In genomic region chr2:26306702-26307101, GRCm38 (mm10) we compare ENCODE assay signal across 19 mouse cellular contexts. TPM values are rescaled to one million over a fixed set of nuclear protein-coding genes. Genes with fewer than 3 reads are reported as not detected.
DNase-seq lines count a peak whose midpoint lies in the region; ATAC-seq lines count a peak whose summit lies in the region.
"Had no signal": no experiment of that assay in that cellular context is flagged by ENCODE, and none has a peak within 500 bp of the region (broad histone marks: within the 10 kb centered on the region; RNA-seq: fewer than 3 reads in every experiment).

No protein-coding gene starts in this region.

- no peak overlapping the region for H3K4me3 ChIP-seq in midbrain, embryonic 11.5 days (ENCODE audit: low read depth, low read length)
- H3K4me3 ChIP-seq in midbrain, embryonic 14.5 days (replicated peaks; ENCODE audit: low read depth, low read length), result no peak overlapping the region
- H3K4me3 ChIP-seq: embryonic facial prominence, embryonic 13.5 days; embryonic facial prominence, embryonic 15.5 days; erythroblast, embryonic 14.5 days; forebrain, embryonic 10.5 days; forebrain, embryonic 12.5 days had no signal

- WGBS in midbrain, embryonic 11.5 days, result 87% methylated on average over 3 of the region's 3 CpGs
- WGBS in midbrain, embryonic 14.5 days, result 93% methylated on average over 3 of the region's 3 CpGs

- H3K27me3 ChIP-seq in midbrain, embryonic 11.5 days (ENCODE audit: control insufficient read depth, insufficient read depth, low read length), result no peaks in the 10 kb centered on the region
- no peaks in the 10 kb centered on the region for H3K27me3 ChIP-seq in midbrain, embryonic 14.5 days (ENCODE audit: control insufficient read depth, insufficient read depth, low read length)
- H3K27me3 ChIP-seq: embryonic facial prominence, embryonic 13.5 days; embryonic facial prominence, embryonic 15.5 days; forebrain, embryonic 12.5 days had no signal

- H3K4me2 ChIP-seq in midbrain, embryonic 11.5 days, result no peak overlapping the region
- H3K4me2 ChIP-seq in midbrain, embryonic 14.5 days (ENCODE audit: low read length), result no peak overlapping the region
- H3K4me2 ChIP-seq: embryonic facial prominence, embryonic 13.5 days; embryonic facial prominence, embryonic 15.5 days; forebrain, embryonic 12.5 days had no signal

- H3K9ac ChIP-seq in midbrain, embryonic 11.5 days (ENCODE audit: low read length), result no peak overlapping the region
- no peak overlapping the region for H3K9ac ChIP-seq in midbrain, embryonic 14.5 days (replicated peaks; ENCODE audit: low read length)
- H3K9ac ChIP-seq: embryonic facial prominence, embryonic 13.5 days; embryonic facial prominence, embryonic 15.5 days; forebrain, embryonic 12.5 days had no signal

- peaks cover 8% of the 10 kb centered on the region; the same call in 1 of the 2 replicates for H3K4me1 ChIP-seq in midbrain, embryonic 11.5 days (ENCODE audit: control insufficient read depth, insufficient read depth, low read length)
- no peaks in the 10 kb centered on the region for H3K4me1 ChIP-seq in midbrain, embryonic 14.5 days (ENCODE audit: control insufficient read depth, insufficient read depth, low read length)

- peak; percentile 15 for DNase-seq in cerebellum, adult 9-10 months
- no peak for DNase-seq in cerebellum, adult 9-11 months
- peak; percentile 33 for DNase-seq in midbrain, embryonic 11.5 days (ENCODE audit: low spot score, missing footprints)
- no peak for DNase-seq in midbrain, embryonic 14.5 days
- DNase-seq: adrenal gland, adult 2 months; adrenal gland, postnatal 10 days; adrenal gland, postnatal 25 days; cerebellum, adult 11 months; cerebellum, postnatal 36 days; embryo, embryonic 11 days had no signal

- no peaks in the 10 kb centered on the region for H3K36me3 ChIP-seq in midbrain, embryonic 11.5 days (ENCODE audit: control insufficient read depth, insufficient read depth, low read length)
- no peaks in the 10 kb centered on the region for H3K36me3 ChIP-seq in midbrain, embryonic 14.5 days (ENCODE audit: control insufficient read depth, insufficient read depth, low read length)
- H3K36me3 ChIP-seq: embryonic facial prominence, embryonic 13.5 days; embryonic facial prominence, embryonic 15.5 days; forebrain, embryonic 10.5 days; forebrain, embryonic 12.5 days had no signal

- no peak for ATAC-seq in midbrain, embryonic 11.5 days (ENCODE audit: low FRiP score)
- ATAC-seq in midbrain, embryonic 14.5 days (ENCODE audit: low FRiP score, low TSS enrichment), result no peak
- ATAC-seq: forebrain, embryonic 14.5 days; forebrain, embryonic 16.5 days had no signal

- no peak overlapping the region for H3K27ac ChIP-seq in midbrain, embryonic 11.5 days (ENCODE audit: low read depth, low read length)
- H3K27ac ChIP-seq in midbrain, embryonic 14.5 days (replicated peaks; ENCODE audit: low read depth, low read length), result no peak overlapping the region
- H3K27ac ChIP-seq: embryonic facial prominence, embryonic 13.5 days; embryonic facial prominence, embryonic 15.5 days; forebrain, embryonic 10.5 days; forebrain, embryonic 12.5 days had no signal

- no peaks in the 10 kb centered on the region for H3K9me3 ChIP-seq in midbrain, embryonic 11.5 days (ENCODE audit: control insufficient read depth, low read length)
- no peaks in the 10 kb centered on the region for H3K9me3 ChIP-seq in midbrain, embryonic 14.5 days (ENCODE audit: control insufficient read depth, low read length)
- H3K9me3 ChIP-seq: forebrain, embryonic 10.5 days; forebrain, embryonic 12.5 days had no signal

RNA-seq across cellular contexts. Expression of gene Gpsm1, which starts 8.6 kb away (rescaled TPM):
- polyA plus RNA-seq in midbrain, embryonic 11.5 days (2014; fragmentation: Nextera tagmentation; extraction: Ambion mirVana), result 46.2 and 53.3 TPM in 2 replicates
- polyA plus RNA-seq in midbrain, embryonic 14.5 days (2014; fragmentation: Nextera tagmentation; extraction: Ambion mirVana), result 99.4 and 121 TPM in 2 replicates

RNA-seq across cellular contexts. Expression of gene Ccdc187, which starts 12.3 kb away (rescaled TPM):
- 0.05 and 0.10 TPM in 2 replicates for polyA plus RNA-seq in midbrain, embryonic 11.5 days (2014; fragmentation: Nextera tagmentation; extraction: Ambion mirVana)
- 0.11 and 0.20 TPM in 2 replicates for polyA plus RNA-seq in midbrain, embryonic 14.5 days (2014; fragmentation: Nextera tagmentation; extraction: Ambion mirVana)
- polyA plus RNA-seq: C2C12; embryonic facial prominence, embryonic 11.5 days had no signal

RNA-seq across cellular contexts. Expression of gene Dnlz, which starts 45.2 kb away (rescaled TPM):
- polyA plus RNA-seq in midbrain, embryonic 11.5 days (2014; fragmentation: Nextera tagmentation; extraction: Ambion mirVana), result 29.5 and 35.0 TPM in 2 replicates
- 27.9 and 28.1 TPM in 2 replicates for polyA plus RNA-seq in midbrain, embryonic 14.5 days (2014; fragmentation: Nextera tagmentation; extraction: Ambion mirVana)

RNA-seq across cellular contexts. Expression of gene Card9, which starts 54.0 kb away (rescaled TPM):
- 0.99 and 1.1 TPM in 2 replicates for polyA plus RNA-seq in midbrain, embryonic 11.5 days (2014; fragmentation: Nextera tagmentation; extraction: Ambion mirVana)
- 1.5 and 1.7 TPM in 2 replicates for polyA plus RNA-seq in midbrain, embryonic 14.5 days (2014; fragmentation: Nextera tagmentation; extraction: Ambion mirVana)

Comparison
In these comparisons a context has a peak if more than half of its experiments do, and no peak if none do; other contexts are left out.
1. DNase-seq: peak in cerebellum, adult 9-10 months (single experiment) and midbrain, embryonic 11.5 days (single experiment); none in cerebellum, adult 9-11 months (single experiment) and midbrain, embryonic 14.5 days (single experiment).